Mouse (Mus musculus) T-cell, adult 2 months (primary cell): Measurements from ENCODE around the gene Heatr5b.
A peak's percentile ranks its signal among the peaks of the same experiment; 100 is the strongest.
"Not testable (repeated sequence)": the region's sequence is repeated elsewhere in the genome, so short reads cannot be mapped to it uniquely, and the experiment has no call there.

ENCODE experiments used
- DNase-seq: peaks from one replicate; pipeline ENCODE4 v3.0.0; 2022; ENCODE audit warnings: low spot score

Heatr5b gene

DNA sequence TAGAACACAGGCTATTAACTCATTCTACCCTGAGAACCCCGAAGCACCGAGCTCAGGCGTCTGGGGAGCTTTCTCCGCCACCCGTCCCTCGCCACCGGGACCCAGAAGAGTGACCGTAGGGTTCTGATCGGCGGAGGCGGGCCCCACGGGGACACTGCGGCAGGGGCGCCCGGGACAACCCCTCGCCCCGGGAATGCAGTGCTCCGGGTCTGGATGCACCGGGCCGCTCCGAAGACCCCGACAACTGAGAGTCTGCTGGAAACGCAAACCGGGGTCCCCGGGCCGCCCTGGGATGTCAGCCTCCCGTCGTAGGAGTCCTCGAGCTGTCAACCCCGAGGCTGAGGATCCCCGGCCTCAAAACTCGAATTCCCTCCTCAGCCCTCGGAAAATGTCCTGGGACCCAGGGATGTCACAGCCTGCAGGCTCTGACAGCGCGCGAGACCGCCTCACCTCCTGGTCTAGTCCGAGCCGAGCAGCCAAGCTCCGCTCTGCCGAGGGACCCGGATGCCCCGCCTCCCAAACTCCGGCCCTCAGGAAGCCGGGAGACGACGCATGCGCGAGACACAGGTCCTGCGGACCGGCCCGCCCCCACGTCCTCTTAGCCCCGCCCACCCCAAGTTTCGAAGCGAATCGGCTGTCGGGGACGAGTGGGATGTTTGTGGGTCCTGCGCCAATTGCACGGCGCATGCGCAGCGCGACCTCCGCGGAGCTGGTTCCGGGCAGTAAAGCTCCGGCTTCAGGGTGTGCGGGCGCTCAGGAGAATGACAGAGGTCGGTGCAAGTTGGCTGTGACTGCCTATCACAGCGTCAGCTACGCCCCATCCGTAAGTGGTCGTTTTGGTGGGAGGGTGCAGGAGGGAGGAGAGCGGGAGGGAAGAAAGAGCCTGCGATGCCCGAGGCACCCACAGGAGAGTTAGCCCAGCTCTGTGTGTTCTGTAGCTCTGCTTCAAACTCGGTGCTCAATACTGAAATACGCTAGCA is at the start of gene Heatr5b, which contains the start of gene Gpatch11:
Gene Heatr5b, minus strand, starts transcription at position 509 of the 980 bp plus-strand sequence.
Gene Gpatch11, plus strand, starts transcription at position 712 of the 980 bp plus-strand sequence.
- peak; percentile 95 for DNase-seq

DNA sequence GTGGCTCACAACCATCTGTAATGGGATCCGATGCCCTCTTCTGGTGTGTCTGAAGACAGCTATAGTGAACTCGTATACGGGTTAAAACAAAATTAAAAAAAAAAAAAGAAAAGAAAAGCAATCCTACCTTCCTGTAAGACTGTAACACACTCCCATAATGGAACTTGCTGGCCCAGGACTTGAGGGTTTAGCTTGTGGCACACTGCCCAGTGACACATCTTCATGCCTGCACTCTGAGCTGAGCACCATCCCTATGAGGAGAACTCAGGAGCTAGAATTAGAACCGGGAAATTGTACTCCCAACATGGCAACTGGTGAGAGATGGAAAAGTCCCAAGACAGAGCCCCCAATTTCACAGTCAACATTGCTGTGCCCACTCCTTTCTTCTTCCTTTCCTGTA is 48.1 kb upstream of the Heatr5b start:
- no peak for DNase-seq

DNA sequence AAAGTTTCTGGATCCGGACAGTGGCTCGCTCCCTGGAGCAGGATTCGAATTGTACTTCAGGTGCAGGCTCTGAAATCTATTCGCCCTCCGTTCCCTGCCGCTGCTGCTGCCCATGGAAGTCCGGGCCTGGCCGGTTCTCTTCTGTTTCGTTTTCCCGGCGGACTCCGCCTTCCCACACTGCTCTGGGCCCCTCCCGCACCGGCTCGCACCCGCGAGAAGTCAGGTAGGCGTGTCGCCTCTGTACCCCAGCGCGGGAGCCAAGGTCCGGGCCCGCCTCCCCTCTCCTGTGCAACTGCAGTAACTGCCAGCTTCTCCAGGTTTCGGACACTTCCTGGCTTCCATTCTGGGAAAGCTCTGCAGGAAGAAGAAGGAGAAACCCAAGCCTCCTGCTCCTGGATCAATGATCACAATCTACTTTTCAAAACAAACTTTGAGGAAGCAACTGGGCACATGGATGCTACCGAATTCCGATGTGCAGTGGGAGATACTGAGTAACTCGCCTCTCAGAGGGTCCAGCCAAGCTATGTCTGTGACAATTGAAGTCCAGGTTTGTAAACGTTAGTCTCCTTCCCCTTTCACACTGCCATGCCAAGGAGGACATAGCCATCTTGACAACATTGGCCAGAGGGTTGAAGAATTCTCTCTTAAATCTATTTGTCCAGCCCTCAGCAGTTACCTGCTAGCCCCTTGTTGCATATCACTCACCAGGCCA is 47.4 kb upstream of the Heatr5b start, which contains the start of gene Eif2ak2:
Gene Eif2ak2, minus strand, starts transcription at position 173 of the 712 bp plus-strand sequence.
- DNase-seq = peak; percentile 57

DNA sequence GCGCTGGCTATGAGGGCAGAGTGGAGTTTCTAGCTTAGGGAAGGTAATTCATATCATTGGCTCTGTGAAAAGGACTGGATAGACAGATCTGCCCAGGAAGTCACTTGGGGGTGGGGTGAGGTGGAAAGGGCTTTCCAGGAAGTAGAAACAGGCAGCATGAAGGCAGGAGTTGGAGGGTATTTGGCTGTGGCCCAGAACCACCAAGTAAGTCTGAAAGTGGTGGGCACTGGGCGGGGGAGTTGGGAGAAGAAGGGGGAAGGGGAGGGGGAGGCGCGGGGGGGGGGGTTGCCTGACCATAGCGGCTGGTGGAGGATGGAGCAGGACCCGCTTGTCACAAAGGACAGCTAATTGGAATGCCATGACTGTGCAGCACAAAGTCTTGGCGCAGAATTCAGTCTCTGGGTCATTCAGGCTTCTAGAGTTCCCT is 46.7 kb upstream of the Heatr5b start:
- peak; percentile 11 for DNase-seq

DNA sequence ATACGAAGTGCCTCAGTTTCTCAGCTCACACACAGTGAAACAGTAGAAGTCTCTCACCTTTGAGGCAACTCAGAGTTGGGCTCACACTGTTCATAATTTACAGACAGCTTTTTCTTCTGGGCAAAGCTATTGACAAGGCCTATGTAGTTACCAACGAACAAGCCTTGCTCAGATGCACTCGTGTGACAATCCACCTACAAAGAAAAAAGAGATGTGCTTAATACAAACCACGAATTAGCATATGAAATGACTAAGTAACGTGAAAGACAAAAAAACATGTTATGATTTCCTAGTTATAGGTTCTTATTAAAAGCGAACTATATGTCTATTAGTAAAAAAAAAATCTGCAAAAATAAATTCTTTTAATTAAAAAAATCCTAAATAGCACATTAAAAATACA is 38.7 kb upstream of the Heatr5b start:
- DNase-seq = no peak

DNA sequence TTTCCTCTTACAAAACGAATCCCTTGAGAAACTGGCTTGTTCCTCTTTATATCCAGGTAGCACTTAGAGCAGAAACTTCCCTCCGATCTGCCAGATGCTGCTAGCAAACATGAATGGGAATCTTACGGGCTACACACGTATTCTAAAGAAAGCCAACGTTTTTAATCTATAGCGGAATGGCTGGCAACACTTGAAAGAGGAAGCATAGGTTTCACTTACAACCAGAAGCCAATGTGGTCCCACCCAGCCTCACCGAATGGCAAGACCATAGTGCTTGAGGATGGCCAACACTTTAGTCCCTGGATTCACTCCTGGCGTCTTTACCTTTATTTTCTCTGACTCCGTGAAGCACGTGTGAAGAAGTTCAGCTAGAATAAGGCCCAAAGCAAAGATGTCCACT is 21.1 kb upstream of the Heatr5b start:
- DNase-seq = no peak

DNA sequence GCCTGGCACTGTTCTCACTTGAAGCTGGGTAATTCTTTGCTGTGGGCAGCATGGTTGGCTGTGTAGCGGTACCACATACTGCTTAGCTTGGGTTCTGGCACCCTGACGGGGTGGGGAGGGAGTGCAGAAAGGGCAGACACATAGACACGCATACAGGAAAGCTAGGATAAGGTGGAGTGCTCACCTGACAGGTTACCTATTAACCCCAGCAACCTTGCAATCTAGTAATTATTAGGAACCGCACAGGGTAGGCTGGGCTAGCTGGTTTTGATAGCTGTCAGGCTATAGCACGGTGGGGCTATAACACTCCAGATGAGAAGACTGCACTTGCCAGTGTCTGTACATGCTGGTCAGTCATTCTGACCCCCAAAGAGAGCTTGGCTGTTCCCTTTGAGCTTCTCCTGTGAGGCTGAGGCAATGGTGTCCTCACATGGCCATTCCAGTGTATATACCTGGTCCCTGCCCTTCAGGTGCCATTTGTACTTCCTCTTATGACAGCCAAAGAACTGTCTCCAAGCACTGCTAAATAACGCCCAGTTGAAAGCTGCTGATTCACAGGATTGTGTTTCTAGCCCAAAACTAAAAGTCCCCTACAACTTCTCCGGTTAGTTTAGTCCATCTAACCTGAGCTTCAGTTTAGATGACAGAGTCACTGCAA is 7.2 kb upstream of the Heatr5b start:
- no peak for DNase-seq

DNA sequence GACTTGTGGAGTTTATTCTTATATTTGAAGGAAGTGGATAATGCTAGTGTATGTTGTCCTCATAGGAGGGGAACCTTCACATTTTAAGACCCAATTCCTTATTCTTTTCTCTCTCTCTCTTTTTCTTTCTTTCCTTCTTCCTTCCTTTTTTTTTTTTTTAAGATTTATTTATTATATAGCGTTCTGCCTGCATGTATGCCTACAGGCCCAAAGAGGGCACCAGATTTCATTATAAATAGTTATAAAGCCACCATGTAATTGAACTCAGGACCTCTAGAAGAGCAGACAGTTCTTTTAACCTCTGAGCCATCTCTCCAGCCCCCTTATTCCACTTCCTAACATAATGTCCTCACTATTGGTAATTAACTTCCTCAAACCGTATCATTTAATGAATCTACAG is 892 bp upstream of the Heatr5b start:
- DNase-seq = peak; percentile 1

DNA sequence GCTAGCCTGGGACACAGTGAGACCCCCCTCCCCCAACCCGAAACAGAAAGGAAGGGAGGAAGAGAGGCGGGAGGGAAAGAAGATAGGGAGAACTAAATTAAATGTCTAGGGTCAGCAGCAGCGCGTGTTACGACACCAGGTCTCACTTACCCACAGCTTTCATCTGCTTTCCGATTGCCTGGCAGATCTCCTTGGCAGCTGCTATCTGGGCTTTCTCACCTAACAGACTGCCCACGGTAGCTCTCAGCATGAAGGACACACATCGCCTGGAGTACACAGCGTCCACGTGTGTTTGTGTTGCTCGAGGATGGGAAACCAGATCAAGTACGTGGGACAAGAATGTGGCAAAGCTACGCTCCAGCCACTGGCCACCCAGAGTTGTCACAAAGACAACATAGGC is 10.8 kb downstream of the Heatr5b start:
- no peak for DNase-seq

DNA sequence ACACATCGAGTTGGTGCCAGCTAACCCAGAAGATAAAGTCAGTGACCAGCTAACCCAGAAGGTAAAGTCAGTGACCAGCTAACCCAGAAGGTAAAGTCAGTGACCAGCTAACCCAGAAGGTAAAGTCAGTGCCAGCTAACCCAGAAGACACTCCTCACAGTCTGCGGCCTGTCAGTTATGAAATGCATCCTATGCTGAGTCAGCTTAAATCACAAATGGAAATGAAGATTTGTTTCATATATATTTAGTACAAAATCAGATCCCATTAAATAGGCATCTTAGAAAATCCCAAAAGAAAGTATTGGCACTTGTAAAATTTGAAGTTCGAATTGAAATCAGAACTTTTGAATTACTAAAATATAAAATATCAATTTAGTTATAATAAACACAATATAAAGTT is 25.6 kb downstream of the Heatr5b start:
- DNase-seq = no peak

DNA sequence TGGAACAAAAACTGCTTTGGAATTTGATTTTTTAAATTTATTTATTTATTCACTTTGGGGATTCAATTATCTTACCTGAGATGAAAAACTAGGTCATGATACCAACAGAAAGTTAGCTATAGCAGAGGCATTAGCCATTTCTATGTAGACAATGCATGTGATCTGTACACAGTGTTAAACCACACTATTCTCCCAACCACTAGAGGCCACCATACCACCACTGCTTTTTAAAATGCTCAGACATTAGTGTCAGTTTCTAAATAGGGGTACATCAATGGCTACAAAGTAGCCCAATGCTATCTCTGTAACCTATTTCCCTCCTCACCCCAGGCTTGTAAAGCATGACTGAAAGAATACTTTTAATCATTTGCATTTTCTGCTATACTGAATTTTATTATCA is 26.1 kb downstream of the Heatr5b start:
- peak; percentile 5 for DNase-seq

DNA sequence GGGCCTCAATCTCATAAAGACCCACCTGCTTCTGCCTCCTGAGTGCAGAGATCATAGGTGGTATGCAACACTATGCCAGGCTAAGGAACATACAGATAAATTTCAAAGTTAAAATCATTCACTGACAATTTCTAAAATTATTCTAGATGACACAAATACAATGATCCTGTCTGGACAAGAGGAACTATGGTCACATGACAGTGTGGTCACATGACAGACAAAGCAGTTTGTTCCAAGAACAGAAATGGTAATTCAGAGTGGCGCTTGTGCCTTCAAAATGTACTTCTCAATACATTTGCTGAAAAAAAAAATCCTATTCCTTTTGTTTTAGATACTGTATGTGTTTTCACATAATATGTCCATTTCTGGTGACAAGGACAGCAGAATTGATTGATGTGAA is 37.9 kb downstream of the Heatr5b start:
- no peak for DNase-seq

DNA sequence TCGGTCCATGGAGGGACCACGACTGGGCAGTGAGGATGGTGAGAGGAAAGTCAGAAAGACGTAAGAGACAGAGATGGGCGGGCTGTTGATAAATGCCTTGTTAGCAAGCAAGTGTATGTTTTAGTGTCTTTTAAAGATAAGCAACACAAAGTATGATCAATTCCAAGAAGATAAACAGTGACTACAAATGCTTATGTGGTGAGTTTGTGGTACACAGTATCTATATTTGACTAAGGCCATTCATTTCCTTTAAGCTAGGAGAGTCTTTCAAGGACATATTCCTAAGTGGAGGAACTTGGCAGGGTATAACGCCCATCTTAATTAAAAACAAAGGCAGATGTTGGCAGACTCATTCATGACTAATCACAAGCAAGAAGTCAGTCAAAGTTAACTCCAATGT is 40.8 kb downstream of the Heatr5b start:
- DNase-seq = no peak

DNA sequence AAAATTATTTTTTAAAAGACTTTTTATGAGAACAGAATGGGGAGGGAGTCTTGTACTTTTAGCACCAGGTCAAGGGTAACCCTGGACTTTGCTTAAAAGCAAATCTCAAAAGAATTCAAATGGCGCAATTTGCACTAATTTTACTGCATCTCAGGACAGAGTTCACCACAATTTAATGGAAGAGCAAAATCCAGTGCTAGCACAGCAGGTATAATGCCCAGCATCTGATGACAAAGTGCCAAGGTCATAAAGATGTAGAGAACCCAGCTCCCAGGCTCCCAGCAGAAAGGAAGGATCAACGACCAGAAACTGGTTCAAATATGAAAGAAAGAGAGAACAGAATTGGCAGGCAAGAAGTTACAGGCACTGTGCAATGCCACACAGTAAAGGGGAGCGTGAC is 43.0 kb downstream of the Heatr5b start:
- no peak for DNase-seq

DNA sequence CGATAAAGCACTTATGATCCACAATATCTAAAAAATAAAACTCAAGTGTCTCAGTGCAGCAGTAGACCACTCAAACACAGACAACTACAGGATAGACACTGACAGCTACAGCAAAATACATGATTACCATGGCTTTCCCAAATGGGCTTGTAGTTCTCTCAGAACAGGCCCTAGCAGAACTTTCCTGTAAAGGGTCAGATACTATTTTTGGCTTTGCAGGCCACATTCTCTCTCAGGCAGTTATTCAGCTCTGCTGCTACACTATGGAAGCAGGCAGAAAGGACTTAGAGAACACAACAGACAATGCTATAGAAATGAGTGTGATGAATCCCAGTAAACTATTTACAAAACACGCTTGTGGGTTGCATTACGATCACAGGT is 43.5 kb downstream of the Heatr5b start:
- no peak for DNase-seq

DNA sequence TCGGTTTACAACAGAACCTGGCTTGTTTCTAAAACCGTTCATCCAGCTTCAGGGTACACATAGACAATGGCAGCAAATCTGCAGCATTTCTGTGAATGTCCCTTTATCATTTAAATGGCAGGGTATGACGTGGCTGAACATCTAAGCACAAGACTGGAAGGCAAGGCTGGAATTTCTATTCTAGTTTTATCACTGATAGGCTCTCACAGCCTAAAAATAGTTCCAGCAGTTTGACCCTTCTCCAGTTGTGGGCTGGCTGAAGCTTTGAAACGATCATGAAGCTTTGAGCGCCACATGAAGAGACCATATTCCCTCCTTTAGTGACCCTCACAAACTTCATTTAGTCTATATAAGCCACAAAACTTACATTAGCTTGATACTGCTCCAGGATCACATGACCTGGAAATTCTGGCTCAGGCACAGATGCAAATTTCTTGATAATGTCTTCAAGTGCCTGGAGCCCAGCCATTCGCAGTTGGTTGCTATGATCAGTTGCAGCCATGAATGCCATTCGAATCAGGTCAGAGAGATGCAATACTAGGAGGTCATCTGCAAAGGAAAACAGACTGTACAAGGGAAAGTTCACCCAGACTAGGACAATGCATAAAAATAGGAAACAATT is 44.0 kb downstream of the Heatr5b start:
- no peak for DNase-seq

DNA sequence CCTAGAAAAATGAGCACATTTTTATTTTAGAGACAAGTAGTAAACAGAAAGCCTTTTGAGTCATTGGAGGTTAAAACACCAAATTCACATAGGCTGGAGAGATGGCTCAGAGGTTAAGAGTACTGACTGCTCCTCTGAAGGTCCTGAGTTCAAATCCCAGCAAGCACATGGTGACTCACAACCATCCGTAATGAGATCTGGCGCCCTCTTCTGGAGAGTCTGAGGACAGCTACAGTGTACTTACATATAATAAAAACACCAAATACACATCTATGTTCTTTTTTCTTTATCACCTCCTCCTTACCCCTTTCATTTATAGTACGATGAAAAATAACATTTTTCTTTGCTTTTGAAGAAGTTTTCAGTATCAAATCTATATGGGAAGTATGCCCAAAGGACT is 46.9 kb downstream of the Heatr5b start:
- DNase-seq = not testable (repeated sequence)

DNA sequence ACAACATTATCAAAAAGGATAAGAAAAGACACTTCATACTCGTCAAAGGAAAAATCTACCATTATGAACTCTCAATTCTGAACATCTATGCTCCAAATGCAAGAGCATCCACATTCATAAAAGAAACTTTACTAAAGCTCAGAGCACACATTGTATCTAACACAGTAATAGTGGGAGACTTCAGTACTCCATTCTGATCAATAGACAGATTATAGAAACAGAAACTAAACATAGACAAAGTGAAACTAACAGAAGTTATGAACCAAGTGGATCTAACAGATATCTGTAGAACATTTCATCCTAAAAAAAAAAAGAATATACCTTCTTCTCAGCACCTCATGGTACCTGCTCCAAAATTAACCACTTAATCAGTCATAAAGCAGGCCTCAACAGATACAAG is 56.4 kb downstream of the Heatr5b start:
- no peak for DNase-seq

DNA sequence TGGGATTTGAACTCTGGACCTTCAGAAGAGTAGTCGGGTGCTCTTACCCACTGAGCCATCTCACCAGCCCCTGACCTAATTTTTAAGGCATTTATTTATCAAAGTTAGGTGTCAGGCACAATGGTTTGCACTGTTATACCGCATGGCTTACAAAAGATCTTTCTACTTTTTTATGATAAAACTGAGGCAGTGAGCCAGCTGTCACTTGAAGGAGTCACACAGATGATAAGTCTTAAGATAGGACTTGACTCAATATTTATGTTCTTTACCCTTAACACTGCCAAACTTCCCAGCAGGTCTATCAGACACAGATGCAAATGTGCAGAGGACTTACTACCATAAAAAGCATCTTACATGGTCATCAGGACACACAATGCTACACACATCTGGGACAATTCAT is 62.8 kb downstream of the Heatr5b start:
- no peak for DNase-seq

DNA sequence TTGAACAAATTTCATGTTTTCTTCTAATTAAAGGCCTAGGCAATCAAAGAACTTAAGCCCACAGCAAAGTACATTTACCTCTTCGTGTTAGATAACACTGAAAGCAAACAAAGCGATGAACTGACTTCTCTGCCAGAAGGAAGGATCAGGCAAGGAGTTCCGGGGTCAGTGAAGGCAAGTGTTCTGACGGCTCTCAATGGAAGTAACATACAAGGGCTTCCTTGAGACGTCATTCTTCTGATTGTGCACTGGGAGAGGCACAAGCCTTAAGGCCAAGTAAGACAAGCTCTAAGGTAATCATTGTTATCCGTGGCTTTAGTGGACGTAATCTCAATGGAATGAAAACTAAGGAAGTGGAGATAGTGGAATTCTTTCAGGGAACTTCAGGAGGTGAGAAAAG is 64.2 kb downstream of the Heatr5b start:
- no peak for DNase-seq

DNA sequence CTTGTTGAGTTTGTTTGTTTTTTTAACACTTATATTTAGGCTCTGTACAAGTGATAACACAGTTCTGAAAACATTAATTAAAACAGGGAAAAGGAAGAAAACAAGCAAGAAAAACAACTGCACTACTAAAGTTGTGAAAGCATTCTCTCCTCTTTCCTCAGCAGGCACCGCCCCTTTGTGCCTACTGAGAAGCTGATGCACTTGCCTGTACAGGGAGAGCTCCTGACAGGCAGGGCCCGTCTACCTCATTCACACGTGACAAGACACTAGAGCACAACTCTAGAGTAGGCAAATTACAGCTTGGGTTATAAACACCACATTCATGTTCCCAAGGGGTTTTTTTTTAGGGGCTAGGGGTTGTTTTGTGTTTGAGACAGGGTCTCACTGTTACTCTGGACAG is 65.8 kb downstream of the Heatr5b start:
- no peak for DNase-seq

DNA sequence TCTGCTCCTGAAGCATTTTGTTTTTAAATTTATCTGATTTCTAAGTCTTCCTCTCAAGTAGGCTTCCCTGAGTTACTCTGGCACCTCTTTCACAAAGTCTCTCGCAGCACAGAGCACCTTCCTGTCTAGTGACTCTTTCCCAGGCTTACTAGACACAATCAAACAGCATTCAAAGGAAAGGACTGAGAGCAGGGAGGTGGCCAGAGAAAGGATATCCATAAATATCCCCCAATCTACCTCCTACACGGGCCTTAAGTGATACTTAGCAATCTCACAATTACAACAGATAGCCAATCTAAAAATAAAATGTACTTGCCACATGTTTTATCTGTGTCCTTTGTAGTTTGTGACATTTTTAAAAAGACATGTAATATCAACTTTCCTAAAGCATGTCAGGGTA is 66.2 kb downstream of the Heatr5b start:
- no peak for DNase-seq
